Mouse (Mus musculus): ENCODE results near the gene Lipk.
A peak's percentile ranks its signal among the peaks of the same experiment; 100 is the strongest.

The Lipk gene

DNA sequence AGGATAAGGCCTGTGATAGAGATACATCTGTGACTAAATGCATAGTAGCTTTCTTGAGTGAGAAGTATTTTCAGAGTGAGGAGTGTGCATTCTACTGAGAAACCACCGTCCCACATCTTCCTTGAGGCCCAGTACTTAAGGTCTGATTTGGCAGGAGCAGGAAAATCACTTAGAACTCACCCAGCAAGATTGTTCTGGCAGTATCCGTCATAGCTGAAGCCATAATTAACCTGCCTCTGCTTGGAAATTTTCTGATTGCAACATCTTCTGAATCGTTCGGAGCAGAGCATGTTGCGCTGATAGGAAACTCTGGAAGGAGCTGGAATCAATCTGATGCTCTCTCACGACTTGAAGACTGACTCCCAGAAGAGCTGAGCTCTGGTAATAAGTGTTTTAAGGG, at the start of gene Lipk:
Lipk (plus strand) TSS at position 289 of the 400 bp plus-strand sequence.
- DNase-seq (ENCODE audit: low spot score), result no peak

DNA sequence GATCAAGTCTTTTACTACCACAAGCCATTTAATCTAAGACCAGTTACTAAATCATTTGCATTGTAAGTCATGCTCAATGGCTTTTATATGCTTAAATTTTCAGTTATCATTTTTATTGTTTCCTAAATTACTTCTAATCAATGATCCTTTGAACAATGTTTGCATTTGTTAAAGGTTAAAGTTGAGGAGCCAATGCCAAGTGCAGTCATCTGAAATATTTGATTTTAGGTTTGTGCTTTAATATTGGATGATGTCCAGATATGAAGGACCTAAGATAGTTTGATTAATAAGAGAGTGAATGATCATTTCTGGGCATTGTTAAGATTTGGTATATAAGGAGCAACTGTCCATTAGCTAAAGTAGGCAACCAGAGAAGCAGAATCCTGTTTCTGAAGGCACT, 47.2 kb upstream of the Lipk start, which contains the start of gene Lipf:
Lipf (plus strand) TSS at position 301 of the 400 bp plus-strand sequence.
- DNase-seq (ENCODE audit: low spot score), result no peak

DNA sequence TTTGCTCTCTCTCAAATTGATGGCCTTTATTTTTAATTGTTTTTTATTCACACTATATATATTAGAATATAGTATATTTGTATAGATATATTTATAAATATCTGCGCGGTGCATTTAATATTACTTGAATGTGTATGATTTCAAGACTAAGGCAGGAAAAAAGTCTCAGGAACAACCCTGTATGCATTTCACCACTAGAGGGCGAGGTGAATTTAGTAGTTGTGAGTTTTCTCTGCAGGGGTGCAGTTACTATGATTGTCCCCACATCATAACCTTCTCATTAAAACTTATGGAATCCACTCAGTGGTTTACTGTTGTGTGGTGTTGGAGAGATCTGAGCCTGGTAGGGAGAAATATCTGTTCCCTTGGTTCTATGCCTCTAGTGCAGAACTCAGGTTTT, 29.1 kb upstream of the Lipk start:
- peak; percentile 60 for DNase-seq (ENCODE audit: low spot score)

DNA sequence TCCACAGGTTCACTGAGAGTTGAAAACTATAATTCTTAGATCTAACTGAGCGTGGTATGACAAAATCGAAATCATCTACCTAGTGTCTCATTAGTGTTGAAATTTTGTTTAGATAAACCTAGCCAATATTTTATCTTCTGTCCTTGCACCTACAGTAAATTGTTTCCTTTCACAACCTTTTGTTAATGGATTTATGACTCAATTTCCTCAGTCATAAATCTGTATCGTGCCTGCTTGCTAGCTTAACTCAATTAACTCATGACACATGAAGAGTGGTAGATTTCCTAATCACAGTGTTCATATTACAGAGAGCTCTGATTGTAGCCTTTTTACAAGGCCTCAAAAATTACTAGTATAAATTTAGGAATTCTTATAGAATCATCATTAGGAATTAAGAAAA, 25.0 kb upstream of the Lipk start:
- no peak for DNase-seq (ENCODE audit: low spot score)

DNA sequence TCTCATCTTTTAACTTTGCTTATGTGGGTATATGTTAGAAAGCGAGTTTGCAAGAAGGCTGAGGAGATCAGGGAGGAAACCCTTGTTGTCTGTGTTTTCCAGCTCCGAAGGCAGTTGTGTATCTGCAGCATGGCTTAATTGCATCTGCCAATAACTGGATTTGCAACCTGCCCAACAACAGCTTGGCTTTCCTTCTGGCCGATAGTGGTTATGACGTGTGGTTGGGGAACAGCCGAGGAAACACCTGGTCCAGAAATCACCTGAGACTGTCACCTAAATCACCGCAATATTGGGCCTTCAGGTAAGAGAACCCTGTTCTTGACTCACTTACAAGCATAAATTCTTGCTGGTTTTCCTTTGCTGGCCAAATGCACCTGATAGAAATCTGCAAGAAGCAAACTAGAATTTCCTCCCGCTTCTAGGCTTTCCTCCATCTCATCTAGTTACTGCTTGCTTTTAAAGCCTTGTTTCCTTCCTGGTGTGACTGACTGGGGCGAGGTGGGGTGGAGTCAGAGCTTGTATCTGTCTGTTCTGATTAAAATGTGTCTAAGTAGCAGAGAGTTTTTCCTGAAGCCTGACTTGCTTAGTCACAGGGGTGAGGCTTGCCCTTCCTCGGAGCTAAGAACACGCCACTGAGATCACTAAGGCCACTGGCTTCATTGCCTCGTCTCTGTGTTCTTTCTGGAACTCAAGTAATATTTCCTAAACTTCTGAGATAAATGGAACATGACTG, 13.5 kb downstream of the Lipk start:
- DNase-seq (ENCODE audit: low spot score), result no peak

DNA sequence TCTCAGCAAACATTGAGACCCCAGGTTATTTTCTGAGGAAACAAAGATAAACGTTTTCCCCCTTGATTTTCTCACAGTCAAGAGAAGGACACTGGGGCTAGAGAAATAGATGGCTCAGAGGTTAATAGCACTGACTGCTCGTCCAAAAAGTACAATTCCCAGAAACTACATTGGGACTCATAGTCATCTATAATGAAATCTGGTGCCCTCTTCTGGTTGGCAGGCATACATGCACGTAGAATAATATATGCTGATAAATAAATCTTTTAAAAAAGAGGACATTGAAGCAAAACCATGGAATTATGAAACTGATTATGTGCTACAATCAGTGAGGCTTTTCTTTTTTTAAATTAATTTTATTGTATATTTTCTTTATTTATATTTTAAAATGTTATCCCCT, 14.7 kb downstream of the Lipk start:
- peak; percentile 42 for DNase-seq (ENCODE audit: low spot score)

DNA sequence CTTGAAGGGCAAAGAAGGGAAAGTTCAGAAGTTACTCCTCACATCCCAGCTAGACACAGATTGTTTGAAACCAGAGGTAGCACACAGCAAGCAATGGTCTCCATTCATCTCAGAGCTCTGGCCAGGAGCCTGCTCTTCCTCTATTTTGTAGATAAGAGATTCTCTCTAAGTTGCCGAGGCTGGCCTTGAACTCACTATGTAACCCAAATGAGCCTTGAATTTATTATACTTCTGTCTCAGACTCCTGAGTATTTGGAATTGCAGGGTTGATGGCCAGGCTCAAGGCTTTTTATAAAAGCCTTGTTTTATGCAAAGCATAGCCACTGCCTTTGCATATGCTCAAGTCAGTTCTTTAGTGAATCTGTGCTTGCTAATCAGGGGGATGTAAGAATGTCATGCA, 31.6 kb downstream of the Lipk start:
- no peak for DNase-seq (ENCODE audit: low spot score)

DNA sequence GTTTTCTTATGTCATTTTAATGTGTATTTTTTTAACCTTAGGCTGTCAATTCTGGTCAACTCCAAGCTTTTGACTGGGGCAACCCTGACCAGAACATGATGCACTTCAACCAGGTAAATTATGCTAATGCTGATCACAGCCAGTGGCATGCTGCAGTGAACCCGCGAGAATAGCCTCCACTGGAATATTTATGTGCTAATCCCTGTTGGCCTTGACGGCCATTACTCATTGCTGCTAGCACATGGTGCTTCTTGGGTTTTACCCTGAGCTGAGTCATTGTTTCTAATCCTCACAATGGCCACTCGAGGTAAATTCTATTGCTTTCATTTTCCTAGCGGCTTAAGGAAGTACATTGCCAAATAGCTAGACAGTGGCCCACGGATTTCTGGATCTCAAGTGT, 34.9 kb downstream of the Lipk start:
- peak; percentile 7 for DNase-seq (ENCODE audit: low spot score)

DNA sequence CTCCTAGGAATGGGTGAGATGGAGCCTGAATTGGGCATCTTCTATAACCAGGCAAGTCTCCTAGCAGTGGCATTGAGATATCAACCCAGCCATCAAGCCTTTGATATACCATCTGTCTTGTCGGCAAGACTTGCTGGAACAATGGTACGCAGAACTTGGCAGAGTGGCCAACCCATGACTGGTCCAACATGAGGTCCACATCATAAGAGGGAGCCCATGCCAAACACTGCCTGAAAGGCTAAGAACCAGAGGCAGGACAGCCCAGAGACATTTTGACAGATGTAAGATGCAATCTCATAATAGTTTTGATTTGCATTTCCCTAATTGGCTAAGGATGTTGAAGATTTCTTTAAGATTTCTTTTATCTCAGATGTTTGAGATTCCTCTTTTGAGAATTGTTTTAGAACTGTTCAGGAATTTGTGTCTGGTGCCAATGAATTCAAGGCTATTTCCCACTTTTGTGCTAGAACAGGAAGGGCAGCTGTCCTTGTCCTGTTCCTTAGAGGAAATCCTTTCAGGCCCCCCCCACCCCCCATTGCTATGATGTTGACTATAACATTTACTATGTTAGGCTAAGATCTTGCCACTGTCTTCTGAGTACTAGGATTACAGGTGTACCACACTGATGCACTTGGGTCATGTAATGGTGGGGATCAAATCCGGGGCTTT, 41.4 kb downstream of the Lipk start:
- DNase-seq (ENCODE audit: low spot score), result no peak

DNA sequence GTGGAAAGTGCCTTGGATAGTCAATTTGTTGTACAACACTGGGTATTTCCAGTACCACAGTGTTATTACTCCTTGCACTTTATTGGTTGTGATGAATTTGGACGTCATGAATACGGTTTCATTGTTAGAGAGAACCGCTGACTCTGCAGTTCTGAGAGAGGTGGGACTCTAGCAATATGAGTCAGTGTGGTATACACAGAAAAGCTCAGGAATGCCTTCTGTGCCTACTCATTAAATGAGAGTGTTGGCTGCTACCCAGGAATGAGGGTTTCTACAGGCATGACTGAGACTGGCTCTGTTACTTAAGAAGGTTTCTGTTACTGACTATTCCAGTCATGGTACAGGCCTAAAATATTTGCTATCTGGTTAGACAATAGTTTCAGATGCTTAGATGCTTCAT, 43.4 kb downstream of the Lipk start:
- DNase-seq (ENCODE audit: low spot score), result no peak

DNA sequence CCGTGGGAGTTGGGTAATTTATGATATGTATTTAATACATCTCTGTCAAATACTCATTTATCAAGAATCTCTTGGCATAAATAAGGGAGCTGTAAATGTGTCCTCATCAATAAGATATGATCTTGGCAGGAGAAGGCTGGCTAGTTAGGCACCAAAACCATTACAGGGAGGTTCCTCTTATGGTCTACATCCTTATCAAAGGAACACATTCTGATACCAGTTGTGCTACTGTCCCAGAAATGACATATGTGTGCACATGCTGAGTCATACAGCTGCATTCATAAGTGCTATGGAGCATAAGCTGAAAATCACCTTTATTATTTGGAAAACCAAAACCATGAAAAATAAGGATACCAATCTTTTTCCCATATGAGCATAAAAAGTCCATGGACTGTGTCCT, 55.5 kb downstream of the Lipk start:
- DNase-seq (ENCODE audit: low spot score), result no peak

DNA sequence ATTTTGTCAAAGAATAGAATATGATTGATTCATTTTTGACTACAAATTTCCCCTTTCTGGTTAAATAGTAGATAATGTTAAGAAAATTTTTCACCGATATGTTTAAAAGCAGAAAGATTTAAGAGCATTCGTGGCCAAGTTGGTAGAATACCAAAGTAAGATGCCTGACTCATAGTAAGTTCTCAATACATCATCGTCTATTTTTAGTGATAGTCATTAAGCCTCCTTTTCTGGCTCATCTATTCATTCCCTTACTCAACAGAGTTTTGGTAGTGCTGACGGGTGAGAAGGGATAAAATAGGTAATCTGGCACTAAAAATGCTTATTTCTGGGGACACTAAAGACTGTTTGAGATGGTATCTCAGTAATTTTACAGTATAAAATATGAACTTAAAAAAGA, 56.0 kb downstream of the Lipk start:
- no peak for DNase-seq (ENCODE audit: low spot score)

DNA sequence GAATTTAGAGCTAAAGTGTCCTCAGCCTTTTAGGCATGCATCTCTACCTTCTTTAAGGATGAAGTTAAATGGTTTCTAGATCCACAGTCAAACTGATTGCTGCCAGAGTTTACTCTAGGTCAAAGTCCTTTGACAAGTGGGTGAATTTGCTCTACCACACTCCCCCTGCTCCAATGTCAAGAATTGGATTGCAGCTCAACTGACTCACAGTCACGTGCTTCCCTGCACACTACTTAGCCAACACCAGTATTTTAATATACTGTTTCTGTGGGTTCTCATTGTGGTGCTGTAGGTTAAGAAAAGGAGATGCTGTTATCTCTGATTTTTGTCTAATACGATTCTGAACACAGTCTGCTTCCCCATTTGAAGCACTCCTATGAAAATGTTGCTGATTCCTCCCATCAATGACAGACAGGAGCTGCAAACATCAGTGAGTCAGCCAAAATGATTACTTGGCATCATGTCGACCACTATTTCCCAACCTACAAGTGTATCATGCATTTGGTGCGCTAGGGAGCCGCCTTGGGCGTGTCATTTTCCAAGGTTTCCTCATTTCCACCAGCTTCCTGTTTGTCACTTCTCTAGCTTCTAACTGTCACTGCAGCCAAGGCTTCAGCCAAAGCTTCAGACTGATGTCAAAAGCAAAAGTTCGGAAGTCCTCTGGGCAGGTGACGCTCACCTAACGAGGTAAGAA, 58.8 kb downstream of the Lipk start, which contains the start of gene Lipn:
Lipn (plus strand) TSS at position 580 of the 694 bp plus-strand sequence.
- DNase-seq (ENCODE audit: low spot score), result no peak

DNA sequence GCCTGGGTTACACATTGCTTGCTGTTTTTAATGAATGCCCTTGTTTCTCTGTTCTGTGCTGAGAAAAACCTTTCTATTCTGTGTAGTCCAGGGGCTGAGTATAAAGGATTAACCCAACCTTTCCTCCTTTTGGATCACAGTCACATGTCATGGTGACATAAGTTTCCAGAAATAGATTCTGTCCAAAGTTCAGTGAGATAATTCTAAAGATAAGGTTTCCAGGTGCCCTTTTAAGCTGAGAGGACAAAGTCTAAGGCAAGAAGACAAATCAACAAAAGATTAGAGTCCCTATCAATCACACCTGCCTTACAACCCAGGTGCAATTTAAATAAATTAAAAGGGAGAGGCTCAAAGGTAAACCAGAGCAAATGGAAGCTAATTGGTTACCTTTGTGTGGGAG, 66.1 kb downstream of the Lipk start:
- no peak for DNase-seq (ENCODE audit: low spot score)

DNA sequence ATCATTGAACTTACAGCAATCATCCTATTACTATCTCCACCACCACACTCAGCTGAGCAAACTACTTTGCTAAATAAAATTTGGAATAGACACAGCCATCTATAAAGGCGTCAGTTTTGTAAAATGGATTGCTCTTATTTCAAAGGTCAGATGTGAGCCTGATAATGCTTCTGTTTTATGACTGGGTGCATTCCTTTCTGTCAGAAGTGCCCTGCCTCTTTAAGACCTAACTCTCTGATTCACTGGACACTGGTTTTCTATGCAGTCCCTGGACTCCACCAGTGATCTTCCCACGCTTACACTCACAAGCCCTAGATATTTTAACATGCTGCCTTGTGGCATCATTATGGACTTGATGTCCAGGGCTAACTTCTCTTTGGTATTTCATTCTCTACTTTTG, 70.0 kb downstream of the Lipk start:
- no peak for DNase-seq (ENCODE audit: low spot score)

DNA sequence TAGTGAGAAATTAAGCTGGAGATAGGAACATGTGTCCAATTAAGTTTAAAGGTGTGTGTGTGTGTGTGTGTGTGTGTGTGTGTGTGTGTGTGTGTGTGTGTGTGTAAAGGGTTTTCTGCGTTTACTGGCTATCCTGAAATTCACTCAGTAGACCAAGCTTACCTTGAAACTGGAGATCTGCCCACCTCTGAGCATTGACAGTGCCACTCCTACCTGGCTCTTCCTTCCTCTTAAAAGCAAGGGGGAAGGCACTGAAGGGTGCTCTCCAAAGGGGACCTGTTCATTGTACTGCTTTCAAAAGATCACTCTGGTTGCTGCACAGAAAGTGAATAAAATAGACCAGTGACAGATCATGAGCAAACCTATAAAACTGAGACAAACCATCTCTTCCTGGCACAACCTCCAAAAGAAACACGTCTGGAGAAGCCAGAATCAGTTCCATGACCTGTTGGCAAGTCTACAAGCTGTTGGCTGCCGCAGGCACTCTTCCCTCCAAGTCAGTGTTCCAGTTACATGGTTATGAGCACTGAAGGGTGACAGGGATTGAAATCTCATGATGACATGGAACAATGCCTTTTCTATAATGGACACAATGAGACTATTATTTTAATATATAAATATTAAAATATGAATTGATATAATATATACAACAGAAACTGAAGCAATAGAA, 81.1 kb downstream of the Lipk start:
- no peak for DNase-seq (ENCODE audit: low spot score)

DNA sequence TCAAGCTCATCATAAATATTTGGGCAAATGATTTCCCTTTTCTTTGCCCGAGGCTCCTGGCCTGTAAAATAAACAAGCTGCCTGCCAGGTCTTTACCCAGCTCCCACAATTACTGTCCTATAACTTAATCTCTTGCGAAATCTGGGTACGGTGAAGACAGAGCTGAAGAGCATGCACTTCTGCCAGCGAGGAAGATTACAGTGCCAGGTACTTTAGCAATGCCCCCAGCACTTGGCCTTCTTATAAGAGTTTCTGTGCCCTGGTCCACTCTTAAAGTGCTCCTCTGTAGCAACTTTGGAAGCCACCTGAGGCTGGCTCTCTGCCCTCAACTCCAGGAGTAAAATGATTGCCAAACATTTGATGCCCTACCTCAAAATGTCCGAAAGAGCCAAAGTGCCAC, 87.3 kb downstream of the Lipk start:
- DNase-seq (ENCODE audit: low spot score), result no peak

DNA sequence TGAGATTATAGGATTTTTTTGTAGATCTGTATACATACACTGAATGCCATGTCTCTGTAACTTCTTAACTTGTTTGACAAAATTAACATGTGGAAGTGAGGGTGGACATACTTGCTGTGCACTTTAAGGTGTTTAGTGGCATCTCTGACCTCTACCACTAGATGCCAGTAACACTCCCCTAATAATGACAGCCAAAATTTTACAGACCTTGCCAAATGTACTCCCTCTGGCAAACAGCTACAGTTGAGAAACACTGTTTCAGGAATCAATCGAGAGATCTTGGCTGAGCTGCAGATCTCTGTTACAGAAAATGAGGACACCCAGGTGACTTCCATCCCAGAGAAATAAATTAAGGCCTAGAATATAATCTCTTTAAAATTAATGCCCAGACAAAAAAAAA, 88.1 kb downstream of the Lipk start:
- no peak for DNase-seq (ENCODE audit: low spot score)

Data from retina, embryonic 14.5 days (tissue).